Mouse (Mus musculus) heart, adult 2 months (tissue): ENCODE measurements around the gene Gabrr1. TPM values are rescaled to one million over a fixed set of nuclear protein-coding genes. Genes with fewer than 3 reads are reported as not detected.
"Not testable (repeated sequence)": the region's sequence is repeated elsewhere in the genome, so short reads cannot be mapped to it uniquely, and the experiment has no call there.

Source experiments
- DNase-seq, 2 experiments: peaks; one replicate each; pipeline ENCODE4 v3.0.0; 2021
- H3K27ac ChIP-seq: fragments of 200-600 bp; 2 replicates; pipeline ENCODE4 v1.8.1; 2022
- H3K27me3 ChIP-seq: fragments of 200-500 bp; 2 replicates; pipeline ENCODE4 v1.6.1; 2012; ENCODE audit warnings: mild to moderate bottlenecking, low read length, inconsistent platforms, mixed read lengths; ENCODE audit not compliant: control insufficient read depth, insufficient read depth
- H3K36me3 ChIP-seq: fragments of 200-500 bp; 2 replicates; pipeline ENCODE4 v1.6.1; 2012; ENCODE audit warnings: low read length, inconsistent platforms; ENCODE audit not compliant: control insufficient read depth, insufficient read depth
- H3K4me1 ChIP-seq: fragments of 200-500 bp; 2 replicates; pipeline ENCODE4 v1.6.1; 2011; ENCODE audit warnings: low read length; ENCODE audit not compliant: control insufficient read depth, insufficient read depth
- H3K4me3 ChIP-seq: fragments of 200-600 bp; 2 replicates; pipeline ENCODE4 v1.8.1; 2022
- H3K79me2 ChIP-seq: fragments of 200-500 bp; replicated peaks from 2 replicates; pipeline ENCODE4 v1.6.1; 2012; ENCODE audit warnings: mild to moderate bottlenecking, inconsistent platforms, low read length, moderate library complexity, mixed read lengths; ENCODE audit not compliant: control insufficient read depth, insufficient read depth
- H3K9ac ChIP-seq: fragments of 200-500 bp; 2 replicates; pipeline ENCODE4 v1.6.1; 2012; ENCODE audit warnings: low read depth, mild to moderate bottlenecking, control low read depth, inconsistent platforms, low read length, mixed read lengths
- CTCF ChIP-seq: fragments of 200-600 bp; IDR thresholded peaks from 2 replicates; pipeline ENCODE4 v1.8.1; 2022; ENCODE audit warnings: antibody characterized with exemption, mild to moderate bottlenecking, moderate library complexity
- EP300 ChIP-seq: fragments of 200-500 bp; IDR thresholded peaks from 2 replicates; pipeline ENCODE4 v1.6.1; 2011; ENCODE audit warnings: low read depth, low read length, control low read depth; ENCODE audit not compliant: insufficient read depth
- POLR2A ChIP-seq: fragments of 200-500 bp; IDR thresholded peaks from 2 replicates; pipeline ENCODE4 v1.6.1; 2011; ENCODE audit warnings: mild to moderate bottlenecking, low read depth, low read length, control low read depth; ENCODE audit not compliant: insufficient read depth
- WGBS: fragments of 180-500 bp; shearing (Covaris S2); methylation state at CpG from one replicate; pipeline ENCODE4 v1.1.7; 2018; 5-methylcytosine and 5-hydroxymethylcytosine counted together
- intact Hi-C: fragments of 180-260 bp; cut with DNase I; formaldehyde crosslinking; loops from one replicate; pipeline ENCODE4 v1.15.1; 2025
- polyA plus RNA-seq: library from polyadenylated mRNA; depleted of rRNA; stranded (reverse); fragments of >200 nt; gene quantifications from 2 replicates; pipeline ENCODE4 v1.2.3, GENCODE M21; 2012
- total RNA-seq, 2 experiments: library from RNA; stranded (reverse); gene quantifications; 2 replicates each; pipeline ENCODE4 v1.2.3; 2021

Gabrr1 gene
- total and polyA plus RNA-seq, 3 experiments, result 0.20 to 0.50 (median 0.27) TPM

GRCm38 (mm10) chr4:33119118-33119517, 13.2 kb upstream of the Gabrr1 start:
- H3K4me1 ChIP-seq, H3K27me3 ChIP-seq, H3K36me3 ChIP-seq, H3K79me2 ChIP-seq, H3K27ac ChIP-seq, H3K9ac ChIP-seq, H3K4me3 ChIP-seq: not testable (repeated sequence)
- DNase-seq, result peak; percentile 46 to 74
- intact Hi-C loops, result loop anchor here (2.0 to 5.0 kb wide), 5 partner anchors 67 to 357 kb away; partner anchors contain the start of genes Ankrd6 and Ube2j1
- peak; percentile 81 for TF ChIP-seq CTCF
- 0 out of 2 replicates have a peak, but pooled peaks have one; percentile 24 for TF ChIP-seq EP300
- WGBS, result 5% methylated on average over 3 of the region's 3 CpGs

GRCm38 (mm10) chr4:33124493-33124892, 7.8 kb upstream of the Gabrr1 start:
- H3K27me3 ChIP-seq, result no peaks in the 10 kb centered on the region
- no peaks in the 10 kb centered on the region for H3K36me3 ChIP-seq
- no peaks in the 10 kb centered on the region for H3K79me2 ChIP-seq
- no peak overlapping the region for H3K9ac ChIP-seq
- no peak overlapping the region for H3K27ac ChIP-seq
- H3K4me3 ChIP-seq, result no peak overlapping the region
- 72% methylated on average over 6 of the region's 6 CpGs for WGBS
- DNase-seq, result peak; percentile 32 to 43
- no peaks in the 10 kb centered on the region; the same call in 1 of the 2 replicates for H3K4me1 ChIP-seq
- TF ChIP-seq CTCF, result peak; percentile 79
- TF ChIP-seq EP300, result no peak
- TF ChIP-seq POLR2A, result no peak
- intact Hi-C loops, result loop anchor here (1.0 to 2.0 kb wide), 2 partner anchors 80 to 169 kb away; no protein-coding TSS in a partner anchor

GRCm38 (mm10) chr4:33125409-33126084, 6.8 kb upstream of the Gabrr1 start:
- no peak for DNase-seq
- intact Hi-C loops, result loop anchor here (2.0 kb wide), 1 partner anchor 79 kb away; no protein-coding TSS in a partner anchor
- TF ChIP-seq EP300, result no peak
- TF ChIP-seq POLR2A, result no peak
- TF ChIP-seq CTCF, result no peak
- 38% methylated on average over 10 of the region's 10 CpGs for WGBS
- Histone ChIP-seq H3K27me3 (no peaks in the 10 kb centered on the region), H3K9ac (no peak overlapping the region), H3K27ac (no peak overlapping the region), H3K36me3 (no peaks in the 10 kb centered on the region), H3K79me2 (no peaks in the 10 kb centered on the region), H3K4me1 (no peaks in the 10 kb centered on the region; the same call in 1 of the 2 replicates), H3K4me3 (no peak overlapping the region)

- DNase-seq, result no peak
- Histone ChIP-seq H3K36me3 (no peaks in the 10 kb centered on the region), H3K79me2 (no peaks in the 10 kb centered on the region), H3K9ac (no peak overlapping the region), H3K27ac (no peak overlapping the region), H3K27me3 (peaks cover 2% of the 10 kb centered on the region; the same call in 1 of the 2 replicates), H3K4me3 (no peak overlapping the region), H3K4me1 (no peaks in the 10 kb centered on the region)
- WGBS, result 33% methylated on average over 20 of the region's 20 CpGs
- intact Hi-C loops, result loop anchor here (5.0 kb wide), 2 partner anchors 41 to 61 kb away; partner anchors contain the start of genes Pm20d2 and Srsf12
- no peak for TF ChIP-seq EP300
These were observed 14.5 kb downstream of the Gabrr1 start for GRCm38 (mm10) chr4:33146679-33147291.

- H3K36me3 ChIP-seq, result no peaks in the 10 kb centered on the region
- 17% methylated on average over 2 of the region's 2 CpGs for WGBS
- no peaks in the 10 kb centered on the region for H3K79me2 ChIP-seq
- peak; percentile 21 to 50 for DNase-seq
- H3K4me1 ChIP-seq, result no peaks in the 10 kb centered on the region
- H3K4me3 ChIP-seq, result no peak overlapping the region
- TF ChIP-seq CTCF, result peak; percentile 68
- TF ChIP-seq EP300, result no peak
- TF ChIP-seq POLR2A, result no peak
- H3K9ac ChIP-seq, result no peak overlapping the region
- no peak overlapping the region for H3K27ac ChIP-seq
- peaks cover 2% of the 10 kb centered on the region; the same call in 1 of the 2 replicates for H3K27me3 ChIP-seq
- intact Hi-C loops, result loop anchor here (1.0 to 5.0 kb wide), 3 partner anchors 39 to 145 kb away; partner anchors contain the start of genes Pm20d2 and Srsf12
These were observed 15.5 kb downstream of the Gabrr1 start for GRCm38 (mm10) chr4:33147825-33148224.

- Histone ChIP-seq H3K36me3 (no peaks in the 10 kb centered on the region), H3K9ac (no peak overlapping the region), H3K79me2 (no peaks in the 10 kb centered on the region), H3K27me3 (peaks cover 2% of the 10 kb centered on the region; the same call in 1 of the 2 replicates), H3K4me3 (no peak overlapping the region), H3K27ac (no peak overlapping the region), H3K4me1 (no peaks in the 10 kb centered on the region)
- intact Hi-C loops, result loop anchor here (5.0 kb wide), 2 partner anchors 38 to 58 kb away; partner anchors contain the start of genes Pm20d2 and Srsf12
- TF ChIP-seq CTCF (no peak), EP300 (no peak), POLR2A (no peak)
- 70% methylated on average over 7 of the region's 7 CpGs for WGBS
- DNase-seq, result no peak
These were observed 16.8 kb downstream of the Gabrr1 start for GRCm38 (mm10) chr4:33149150-33149549.
